Mouse (Mus musculus) hindbrain, postnatal 0 days (tissue): ENCODE results near the gene Traf3ip3. TPM values are rescaled to one million over a fixed set of nuclear protein-coding genes. Genes with fewer than 3 reads are reported as not detected.

Experiments
- ATAC-seq: fragments of 200-750 bp; cut with Nextera tagmentation; 2 replicates; pipeline ENCODE4 v1.8.0; 2017; ENCODE audit warnings: mild to moderate bottlenecking, moderate TSS enrichment, moderate library complexity
- DNase-seq: peaks from one replicate; pipeline ENCODE4 v3.0.0-alpha.2; 2015; ENCODE audit warnings: low spot score
- H3K27ac ChIP-seq: fragments of 300-500 bp; sonication (generic); 2 replicates; pipeline ENCODE4 v1.5.1; 2014; ENCODE audit warnings: mild to moderate bottlenecking
- H3K27me3 ChIP-seq: fragments of 300-500 bp; sonication (generic); 2 replicates; pipeline ENCODE4 v1.6.1; 2014; ENCODE audit warnings: low read length, mixed read lengths; ENCODE audit not compliant: insufficient read depth
- H3K36me3 ChIP-seq: fragments of 300-500 bp; sonication (generic); 2 replicates; pipeline ENCODE4 v1.6.1; 2014; ENCODE audit warnings: low read length, mixed read lengths; ENCODE audit not compliant: insufficient read depth
- H3K4me1 ChIP-seq: fragments of 300-500 bp; sonication (generic); 2 replicates; pipeline ENCODE4 v1.6.1; 2014; ENCODE audit warnings: antibody characterized with exemption, low read length, mixed read lengths; ENCODE audit not compliant: insufficient read depth
- H3K4me2 ChIP-seq: fragments of 300-500 bp; sonication (generic); 2 replicates; pipeline ENCODE4 v1.6.1; 2014; ENCODE audit warnings: low read depth, mild to moderate bottlenecking, low read length, moderate library complexity, mixed read lengths
- H3K4me3 ChIP-seq: fragments of 300-500 bp; sonication (generic); 2 replicates; pipeline ENCODE4 v1.5.1; 2014; ENCODE audit warnings: low read length
- H3K9ac ChIP-seq: fragments of 300-500 bp; sonication (generic); replicated peaks from 2 replicates; pipeline ENCODE4 v1.6.1; 2014; ENCODE audit warnings: mild to moderate bottlenecking, low read length, moderate library complexity, mixed read lengths
- H3K9me3 ChIP-seq: fragments of 300-500 bp; sonication (generic); 2 replicates; pipeline ENCODE4 v1.6.1; 2016; ENCODE audit warnings: low read length, mixed read lengths
- CTCF ChIP-seq: IDR thresholded peaks from 2 replicates; pipeline ENCODE4 v1.5.1; 2016; ENCODE audit warnings: antibody characterized with exemption, control low read depth, low read depth
- WGBS: fragments of 180-500 bp; shearing (Covaris S2); extraction: QIAGEN DNeasy Blood & Tissue Kit; methylation state at CpG from one replicate; pipeline ENCODE4 v1.1.7; 2014; 5-methylcytosine and 5-hydroxymethylcytosine counted together
- polyA plus RNA-seq: library from polyadenylated mRNA; unstranded; fragments of >200 nt; fragmentation: Nextera tagmentation; extraction: Ambion mirVana; gene quantifications from 2 replicates; pipeline ENCODE4 v1.2.1, GENCODE M21; 2015
- total RNA-seq: library from RNA; depleted of rRNA; stranded (reverse); fragments of >200 nt; gene quantifications from 2 replicates; pipeline ENCODE4 v1.2.3, GENCODE M21; 2014

The Traf3ip3 gene
- total and polyA plus RNA-seq, 2 experiments from 2014 or later: 0.78 to 1.9 TPM

- Histone ChIP-seq H3K4me2 (no peak overlapping the region), H3K4me3 (no peak overlapping the region), H3K9ac (no peak overlapping the region), H3K36me3 (no peaks in the 10 kb centered on the region), H3K27me3 (no peaks in the 10 kb centered on the region), H3K27ac (no peak overlapping the region), H3K9me3 (no peaks in the 10 kb centered on the region), H3K4me1 (no peaks in the 10 kb centered on the region)
- no peak for TF ChIP-seq CTCF
- DNase-seq (no peak), ATAC-seq (no peak)
- WGBS: 65% methylated on average over 4 of the region's 4 CpGs
These were observed 26.0 kb upstream of the Traf3ip3 start for GRCm38 (mm10) chr1:193227537-193227936.

GRCm38 (mm10) chr1:193226724-193227522, 25.4 kb upstream of the Traf3ip3 start:
- Histone ChIP-seq H3K4me3 (no peak overlapping the region), H3K27me3 (no peaks in the 10 kb centered on the region), H3K4me2 (no peak overlapping the region), H3K27ac (no peak overlapping the region), H3K36me3 (no peaks in the 10 kb centered on the region), H3K4me1 (no peaks in the 10 kb centered on the region), H3K9ac (no peak overlapping the region), H3K9me3 (no peaks in the 10 kb centered on the region)
- no peak for ATAC-seq
- DNase-seq: no peak
- 52% methylated on average over 7 of the region's 7 CpGs for WGBS
- no peak for TF ChIP-seq CTCF

- Histone ChIP-seq H3K36me3 (no peaks in the 10 kb centered on the region), H3K27me3 (no peaks in the 10 kb centered on the region), H3K4me1 (no peaks in the 10 kb centered on the region), H3K9me3 (no peaks in the 10 kb centered on the region), H3K4me2 (no peak overlapping the region), H3K9ac (no peak overlapping the region), H3K4me3 (no peak overlapping the region), H3K27ac (no peak overlapping the region)
- TF ChIP-seq CTCF: no peak
- no peak for DNase-seq
- ATAC-seq: no peak
- WGBS: 93% methylated on average over 4 of the region's 4 CpGs
These were observed 24.6 kb upstream of the Traf3ip3 start for GRCm38 (mm10) chr1:193226114-193226513.

GRCm38 (mm10) chr1:193225531-193225930, 24.0 kb upstream of the Traf3ip3 start:
- DNase-seq (no peak), ATAC-seq (no peak)
- no peak overlapping the region for H3K27ac ChIP-seq
- TF ChIP-seq CTCF: no peak
- no peak overlapping the region for H3K4me2 ChIP-seq
- no peaks in the 10 kb centered on the region for H3K4me1 ChIP-seq
- no peak overlapping the region for H3K9ac ChIP-seq
- no peaks in the 10 kb centered on the region for H3K36me3 ChIP-seq
- H3K9me3 ChIP-seq: no peaks in the 10 kb centered on the region
- H3K27me3 ChIP-seq: no peaks in the 10 kb centered on the region
- 42% methylated on average over 3 of the region's 3 CpGs for WGBS
- H3K4me3 ChIP-seq: no peak overlapping the region

- no peaks in the 10 kb centered on the region for H3K4me1 ChIP-seq
- DNase-seq: no peak
- H3K9me3 ChIP-seq: no peaks in the 10 kb centered on the region
- H3K36me3 ChIP-seq: no peaks in the 10 kb centered on the region
- no peak overlapping the region for H3K9ac ChIP-seq
- no peak overlapping the region for H3K27ac ChIP-seq
- TF ChIP-seq CTCF: no peak
- H3K4me3 ChIP-seq: no peak overlapping the region
- no peak overlapping the region for H3K4me2 ChIP-seq
- ATAC-seq: no peak
- no peaks in the 10 kb centered on the region for H3K27me3 ChIP-seq
- WGBS: 61% methylated on average over 5 of the region's 5 CpGs
These were observed 18.9 kb upstream of the Traf3ip3 start for GRCm38 (mm10) chr1:193220408-193220807.

GRCm38 (mm10) chr1:193216000-193216399, 14.5 kb upstream of the Traf3ip3 start:
- H3K27me3 ChIP-seq: no peaks in the 10 kb centered on the region
- TF ChIP-seq CTCF: no peak
- no peaks in the 10 kb centered on the region for H3K9me3 ChIP-seq
- ATAC-seq: no peak
- H3K27ac ChIP-seq: no peak overlapping the region
- no peak for DNase-seq
- no peaks in the 10 kb centered on the region for H3K36me3 ChIP-seq
- H3K4me3 ChIP-seq: no peak overlapping the region
- 69% methylated on average over 3 of the region's 3 CpGs for WGBS
- no peak overlapping the region for H3K4me2 ChIP-seq
- H3K9ac ChIP-seq: no peak overlapping the region
- no peaks in the 10 kb centered on the region for H3K4me1 ChIP-seq

GRCm38 (mm10) chr1:193214053-193214452, 12.6 kb upstream of the Traf3ip3 start:
- no peak for TF ChIP-seq CTCF
- WGBS: 75% methylated on average over 5 of the region's 5 CpGs
- Histone ChIP-seq H3K4me2 (no peak overlapping the region), H3K4me3 (no peak overlapping the region), H3K27ac (no peak overlapping the region), H3K9me3 (no peaks in the 10 kb centered on the region), H3K9ac (no peak overlapping the region), H3K36me3 (no peaks in the 10 kb centered on the region), H3K4me1 (no peaks in the 10 kb centered on the region), H3K27me3 (no peaks in the 10 kb centered on the region)
- DNase-seq: no peak
- ATAC-seq: no peak
